Mouse (Mus musculus): ENCODE results near the gene Ralgapa2.

GRCm38 (mm10) chr2:146423710-146424301, 88.3 kb downstream of the Ralgapa2 start:
- TF ChIP-seq CTCF (IDR thresholded peaks at IDR 0.05; ENCODE audit: extremely low read depth, insufficient read depth, insufficient read length, insufficient replicate concordance) = no peak
- no peak for TF ChIP-seq POLR2A (IDR thresholded peaks at IDR 0.05; ENCODE audit: low read depth, low read length)
